Mouse (Mus musculus): Measurements from ENCODE around the gene Npas1.

The Npas1 gene

GRCm38 (mm10) chr7:16468115-16468514 is 9.4 kb downstream of the Npas1 start:
- DNase-seq = no peak

DNA sequence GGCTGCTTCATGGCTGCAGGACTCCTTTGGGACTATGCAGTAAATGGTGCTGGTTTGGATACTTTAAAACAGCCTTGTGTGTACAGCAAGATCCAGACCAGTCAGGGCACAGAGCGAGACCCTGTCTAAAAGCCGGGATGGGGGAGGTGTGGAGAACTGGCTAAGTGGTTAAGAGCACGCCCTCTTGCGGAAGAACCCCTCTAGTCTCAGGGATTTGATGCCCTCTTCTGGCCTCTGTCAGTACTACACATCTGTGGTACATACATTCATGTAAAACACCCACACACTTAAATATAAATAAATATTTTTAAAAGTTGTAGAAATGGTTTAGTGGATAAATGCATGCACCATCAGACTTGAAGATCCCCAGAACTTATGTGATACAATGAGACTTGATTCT is 11.0 kb downstream of the Npas1 start:
- DNase-seq = no peak

DNA sequence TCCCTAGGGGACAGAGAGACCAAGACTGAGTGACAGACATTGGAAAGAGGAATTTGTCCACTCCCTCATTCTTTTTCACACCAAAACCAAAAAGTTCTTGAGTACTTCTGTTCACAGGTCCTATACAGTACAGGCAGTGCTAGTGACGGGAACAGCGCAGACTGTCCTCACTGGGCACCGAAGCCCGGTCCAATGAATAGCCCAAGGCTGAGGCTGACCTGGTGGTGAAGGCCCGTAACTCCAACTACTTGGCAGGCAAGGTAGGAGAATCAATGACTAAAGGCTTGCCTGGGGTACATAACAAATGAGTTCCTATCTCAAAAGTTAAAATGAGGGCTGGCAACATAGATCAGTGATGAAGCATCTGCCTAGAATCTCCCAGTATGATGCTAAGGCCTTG is 12.0 kb downstream of the Npas1 start:
- DNase-seq = no peak

DNA sequence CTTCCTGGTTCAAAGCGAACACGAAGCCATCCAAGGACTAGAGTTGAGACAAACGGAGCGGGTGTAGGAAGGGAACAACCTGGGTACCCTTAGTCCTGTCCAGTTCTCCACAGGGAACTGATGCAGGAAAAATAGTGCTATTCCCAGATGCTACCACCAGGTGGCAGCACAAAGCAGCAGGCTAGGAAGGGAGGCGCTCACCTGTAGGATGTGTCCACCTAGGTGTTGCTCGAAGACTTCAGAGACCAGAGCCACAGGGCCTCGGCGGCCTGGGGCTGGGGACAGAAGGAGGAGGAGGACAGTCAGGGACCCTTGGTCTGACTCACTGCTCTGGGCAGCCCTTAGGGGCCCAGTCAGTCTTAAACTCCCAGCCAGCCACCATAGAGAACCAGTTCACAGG is 12.4 kb downstream of the Npas1 start:
- peak; percentile 84 to 90 for DNase-seq

- DNase-seq = peak; percentile 88 to 91
These were observed 14.3 kb downstream of the Npas1 start for GRCm38 (mm10) chr7:16463214-16463613.

- DNase-seq = peak in 1 of 2 experiments; percentile 31
These were observed 15.8 kb downstream of the Npas1 start for GRCm38 (mm10) chr7:16461705-16462104.

- no peak for DNase-seq
These were observed 16.4 kb downstream of the Npas1 start for GRCm38 (mm10) chr7:16461151-16461550.

DNA sequence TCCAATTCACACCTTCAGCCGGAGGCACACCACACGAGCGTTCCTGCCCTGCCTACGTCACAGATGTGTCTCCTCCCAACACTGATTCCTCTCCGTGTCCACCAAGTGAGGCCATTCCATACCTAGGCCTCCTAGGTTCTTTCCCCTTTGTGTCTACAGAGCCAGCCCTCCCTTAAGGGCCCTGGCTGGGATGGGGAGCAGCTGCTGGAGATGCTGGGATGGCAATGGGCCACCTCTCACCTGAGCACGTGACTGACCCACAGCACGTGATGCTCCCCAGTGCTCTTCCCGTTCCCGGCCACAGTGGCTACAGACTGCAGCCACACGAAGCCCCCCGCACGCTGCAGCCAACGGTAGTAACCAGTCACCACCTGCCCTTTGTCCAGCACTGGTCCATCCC is 17.0 kb downstream of the Npas1 start:
- DNase-seq = peak; percentile 60 to 66

DNA sequence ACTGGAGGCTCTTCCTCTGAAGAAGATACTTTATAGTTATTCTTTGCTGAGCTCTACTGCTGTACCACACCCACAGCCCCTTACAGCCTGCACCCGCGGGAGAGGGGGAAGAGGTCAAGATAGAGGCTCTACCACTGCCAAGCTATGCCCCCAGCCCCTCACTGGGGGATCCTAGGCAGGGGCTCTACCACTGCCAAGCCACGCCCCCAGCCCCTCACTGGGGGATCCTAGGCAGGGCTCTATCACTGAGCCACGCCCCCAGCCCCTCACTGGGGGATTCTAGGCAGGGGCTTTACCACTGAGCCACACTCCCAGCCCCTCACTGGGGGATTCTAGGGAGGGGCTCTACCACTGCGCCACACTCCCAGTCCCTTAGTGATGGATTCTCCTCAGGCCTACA is 21.2 kb downstream of the Npas1 start:
- no peak for DNase-seq

DNA sequence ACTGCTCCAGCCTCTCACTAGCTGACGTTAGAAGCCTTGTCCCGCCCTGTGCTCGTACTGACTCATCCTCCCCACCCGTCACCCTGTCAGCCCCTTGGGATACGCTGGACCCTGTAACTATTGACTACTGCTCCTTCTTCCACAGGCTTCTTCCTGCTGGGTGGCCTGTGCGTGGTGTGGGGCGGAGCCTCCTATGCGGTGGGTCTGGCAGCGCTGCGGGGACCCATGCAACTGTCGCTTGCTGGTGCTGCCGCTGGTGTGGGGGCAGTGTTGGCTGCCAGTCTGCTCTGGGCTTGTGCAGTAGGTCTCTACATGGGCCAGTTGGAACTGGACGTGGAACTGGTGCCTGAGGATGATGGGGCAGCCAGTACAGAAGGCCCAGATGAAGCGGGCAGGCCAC is 22.5 kb downstream of the Npas1 start:
- no peak for DNase-seq

DNA sequence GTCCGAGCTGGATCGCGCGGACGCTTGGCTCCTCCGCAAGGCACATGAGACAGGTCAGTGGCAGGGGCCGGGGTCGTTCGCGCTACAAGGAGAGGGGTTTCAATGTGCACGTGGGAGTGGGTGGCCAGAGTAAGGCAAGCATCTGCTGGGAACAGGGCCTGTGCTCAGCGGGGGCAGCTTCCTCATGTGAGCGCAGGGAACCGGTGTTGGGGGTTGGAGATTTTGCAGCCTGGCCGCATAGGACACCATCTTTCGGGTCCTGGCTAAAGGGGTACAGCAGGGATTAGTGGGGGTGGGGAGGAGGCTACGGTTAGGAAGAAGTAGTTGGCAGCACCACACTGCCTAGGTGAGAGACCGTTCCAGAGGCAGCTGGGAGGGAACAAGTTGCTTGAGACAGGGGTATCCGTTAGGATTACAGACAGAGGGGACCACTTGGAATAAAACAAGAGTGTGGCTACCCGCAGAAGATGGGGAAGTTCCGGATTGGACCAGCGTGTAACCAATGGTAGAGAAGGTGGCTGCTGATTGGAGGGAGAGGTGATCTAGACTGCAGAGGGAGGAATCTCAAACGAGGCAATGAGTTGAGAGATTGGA is 24.3 kb downstream of the Npas1 start:
- DNase-seq = peak; percentile 63 to 70

GRCm38 (mm10) chr7:16452587-16453073 is 24.9 kb downstream of the Npas1 start, which contains the start of gene Tmem160:
Gene Tmem160, plus strand, starts transcription at chr7:16452779.
- peak; percentile 86 to 91 for DNase-seq

DNA sequence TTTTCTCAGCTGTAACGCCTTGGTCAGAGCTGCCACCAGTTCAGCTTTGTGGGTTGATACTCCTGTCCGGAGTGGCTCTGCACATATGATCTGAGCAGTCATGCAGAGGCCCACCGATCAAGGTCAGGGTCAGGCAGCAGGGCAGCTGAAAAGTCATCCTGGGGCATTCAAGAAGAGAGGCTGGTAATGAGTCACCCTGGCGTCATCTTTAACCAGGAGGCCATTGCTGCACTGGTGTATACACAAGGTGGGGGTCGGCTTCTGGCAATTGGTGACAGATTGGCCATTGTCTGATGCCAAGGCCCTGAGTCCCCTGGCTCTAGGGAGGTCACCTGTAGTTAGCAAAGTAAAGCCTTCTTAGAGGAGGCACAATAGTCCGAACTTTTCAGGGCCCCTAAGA is 25.9 kb downstream of the Npas1 start:
- no peak for DNase-seq

DNA sequence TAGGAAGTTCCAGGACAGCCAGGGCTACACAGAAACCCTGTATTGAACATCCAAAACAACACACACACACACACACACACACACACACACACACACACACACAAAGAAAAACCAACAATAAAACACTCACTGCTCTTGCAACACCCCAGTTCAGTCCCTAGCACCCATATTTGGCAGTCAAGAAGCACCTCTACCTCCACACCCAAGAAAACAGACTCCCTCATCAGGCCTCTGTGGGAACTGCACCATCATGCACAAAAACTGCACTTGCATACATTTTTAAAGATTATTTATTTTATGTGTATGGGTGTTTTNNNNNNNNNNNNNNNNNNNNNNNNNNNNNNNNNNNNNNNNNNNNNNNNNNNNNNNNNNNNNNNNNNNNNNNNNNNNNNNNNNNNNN is 36.3 kb downstream of the Npas1 start:
- no peak for DNase-seq

GRCm38 (mm10) chr7:16435088-16435487 is 42.4 kb downstream of the Npas1 start:
- DNase-seq = no peak

DNA sequence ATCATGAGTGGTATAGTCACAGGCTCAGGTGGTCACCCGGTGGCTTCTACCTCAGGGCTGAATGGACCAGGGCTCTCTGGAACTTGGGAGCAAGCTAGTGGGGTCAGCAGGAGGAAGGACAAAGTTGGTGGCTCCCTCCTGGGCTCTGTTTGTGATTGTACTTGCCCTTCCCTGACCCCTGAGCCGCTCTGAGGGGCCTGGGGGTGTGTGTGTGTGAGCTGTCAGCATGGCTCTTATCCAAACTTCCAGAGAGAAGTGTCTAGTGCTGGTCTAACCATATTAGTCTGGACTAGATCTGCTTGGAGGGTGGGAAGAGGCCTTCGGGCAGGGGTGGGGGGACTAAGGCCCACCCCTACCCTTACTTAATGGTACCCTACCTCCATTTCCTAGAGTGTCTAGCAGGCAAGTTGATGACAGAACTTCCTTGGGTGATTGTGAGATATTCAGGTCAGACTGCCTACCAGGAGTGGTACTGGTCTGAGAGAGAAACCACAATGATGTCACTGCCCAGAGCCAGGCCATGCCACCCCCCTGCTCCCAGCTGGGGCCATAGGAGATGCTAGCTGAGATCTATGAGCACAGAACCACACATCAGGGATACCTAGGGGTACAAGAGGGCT is 44.1 kb downstream of the Npas1 start:
- no peak for DNase-seq

GRCm38 (mm10) chr7:16426129-16426729 is 51.3 kb downstream of the Npas1 start:
- peak; percentile 81 to 91 for DNase-seq

- no peak for DNase-seq
These were observed 51.8 kb downstream of the Npas1 start for GRCm38 (mm10) chr7:16425721-16426120.

DNA sequence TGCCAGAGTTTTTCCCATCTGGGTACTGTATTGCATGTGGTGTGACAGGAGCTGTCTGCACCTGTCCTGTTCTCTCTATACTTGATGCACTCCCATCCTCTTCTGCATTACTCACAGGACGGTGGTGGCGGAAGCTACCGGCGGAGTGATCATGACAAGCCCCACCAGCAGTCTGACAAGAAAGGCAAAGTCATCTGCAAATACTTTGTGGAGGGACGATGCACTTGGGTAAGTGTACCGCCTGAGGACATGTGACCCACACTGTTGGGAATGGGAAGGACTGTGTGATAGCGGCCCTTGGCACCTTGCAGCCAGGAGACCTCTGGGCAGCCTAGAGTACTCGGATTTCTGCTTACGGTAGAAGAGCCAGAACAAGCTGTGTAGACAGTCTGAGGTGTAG is 53.8 kb downstream of the Npas1 start:
- DNase-seq = no peak

DNA sequence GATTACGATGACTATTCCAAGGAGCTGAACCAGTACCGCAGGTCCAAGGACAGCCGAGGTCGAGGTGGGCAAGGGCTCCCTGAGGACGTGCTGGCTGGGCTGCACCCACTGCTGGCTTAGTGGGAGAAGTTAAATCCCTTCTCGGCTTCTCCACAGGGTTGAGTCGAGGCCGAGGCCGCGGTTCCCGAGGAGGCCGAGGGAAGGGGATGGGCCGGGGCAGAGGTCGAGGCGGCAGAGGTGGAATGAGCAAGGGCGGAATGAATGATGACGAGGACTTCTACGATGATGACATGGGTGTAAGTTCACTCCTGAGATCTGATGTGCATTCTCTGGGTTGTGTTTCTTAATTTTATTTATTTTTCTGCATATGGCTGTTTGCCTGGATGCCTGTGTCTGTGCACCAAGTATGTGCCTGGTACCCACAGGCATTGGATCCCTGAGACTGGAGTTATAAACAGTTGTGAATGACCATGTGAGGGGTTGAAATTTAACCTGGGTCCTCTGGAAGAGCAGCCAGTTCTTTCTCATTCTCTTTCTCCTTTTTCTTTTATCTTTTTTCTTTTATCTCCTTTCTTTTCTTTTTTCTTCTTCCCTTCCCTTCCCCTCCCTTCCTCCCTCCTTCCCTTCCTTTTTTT is 55.2 kb downstream of the Npas1 start:
- no peak for DNase-seq

- no peak for DNase-seq
These were observed 56.9 kb downstream of the Npas1 start for GRCm38 (mm10) chr7:16420493-16421118.

- no peak for DNase-seq
These were observed 58.8 kb downstream of the Npas1 start for GRCm38 (mm10) chr7:16418713-16419112.

GRCm38 (mm10) chr7:16417141-16417771 is 60.3 kb downstream of the Npas1 start:
- no peak for DNase-seq

Measured in cerebellum, postnatal 25 days (tissue).